Mouse (Mus musculus): ENCODE data around the gene Sfr1. TPM values are rescaled to one million over a fixed set of nuclear protein-coding genes. Genes with fewer than 3 reads are reported as not detected.

Sfr1 gene
- 158 and 173 TPM in 2 replicates for polyA plus RNA-seq (2015; fragmentation: Nextera tagmentation; extraction: Ambion mirVana)

- Histone ChIP-seq H3K4me3 (replicated peaks) (peak within 1 kb of the TSS; percentile 78), H3K27me3 (replicated peaks) (no peaks in the 10 kb centered on the region), H3K9ac (replicated peaks) (peak within 1 kb of the TSS; percentile 74), H3K9me3 (replicated peaks) (no peaks in the 10 kb centered on the region), H3K4me2 (peak within 1 kb of the TSS; percentile 85), H3K36me3 (peaks cover 27% of the 10 kb centered on the region), H3K27ac (replicated peaks) (peak within 1 kb of the TSS; percentile 96), H3K4me1 (peaks cover 17% of the 10 kb centered on the region)
- ATAC-seq (ENCODE audit: low FRiP score) = peak; percentile 97
- WGBS = under 1% methylated on average over 61 of the region's 72 CpGs
Observed at GRCm38 (mm10) chr19:47731071-47731881, at the start of gene Sfr1. TSS of gene Sfr1 (plus strand) at chr19:47731682.

GRCm38 (mm10) chr19:47689592-47689991 is 41.9 kb upstream of the Sfr1 start:
- WGBS = 90% methylated on average over 7 of the region's 7 CpGs
- Histone ChIP-seq H3K9ac (replicated peaks) (no peak overlapping the region), H3K27me3 (replicated peaks) (no peaks in the 10 kb centered on the region), H3K4me3 (replicated peaks) (no peak overlapping the region), H3K27ac (replicated peaks) (no peak overlapping the region), H3K4me2 (no peak overlapping the region), H3K4me1 (0 out of 2 replicates have a peak, but pooled peaks cover 5% of the 10 kb centered on the region), H3K9me3 (replicated peaks) (no peaks in the 10 kb centered on the region), H3K36me3 (no peaks in the 10 kb centered on the region)
- no peak for ATAC-seq (ENCODE audit: low FRiP score)

- H3K4me1 ChIP-seq = no peaks in the 10 kb centered on the region
- no peak for ATAC-seq (ENCODE audit: low FRiP score)
- no peak within 1 kb of the TSS for H3K4me3 ChIP-seq (replicated peaks)
- no peaks in the 10 kb centered on the region for H3K27me3 ChIP-seq (replicated peaks)
- no peak within 1 kb of the TSS for H3K27ac ChIP-seq (replicated peaks)
- H3K4me2 ChIP-seq = no peak within 1 kb of the TSS
- WGBS = 79% methylated on average over 6 of the region's 6 CpGs
- H3K9me3 ChIP-seq (replicated peaks) = no peaks in the 10 kb centered on the region
- no peaks in the 10 kb centered on the region for H3K36me3 ChIP-seq
- no peak within 1 kb of the TSS for H3K9ac ChIP-seq (replicated peaks)
Observed at GRCm38 (mm10) chr19:47691994-47692393, 39.5 kb upstream of the Sfr1 start, which contains the start of gene Col17a1. TSS of gene Col17a1 (minus strand) at chr19:47692094.

GRCm38 (mm10) chr19:47695725-47696124 is 35.8 kb upstream of the Sfr1 start:
- no peaks in the 10 kb centered on the region for H3K36me3 ChIP-seq
- no peak overlapping the region for H3K4me3 ChIP-seq (replicated peaks)
- no peak overlapping the region for H3K4me2 ChIP-seq
- no peaks in the 10 kb centered on the region for H3K4me1 ChIP-seq
- no peaks in the 10 kb centered on the region for H3K9me3 ChIP-seq (replicated peaks)
- ATAC-seq (ENCODE audit: low FRiP score) = no peak
- H3K27me3 ChIP-seq (replicated peaks) = no peaks in the 10 kb centered on the region
- 89% methylated on average over 6 of the region's 6 CpGs for WGBS
- H3K27ac ChIP-seq (replicated peaks) = no peak overlapping the region
- H3K9ac ChIP-seq (replicated peaks) = no peak overlapping the region

- Histone ChIP-seq H3K9ac (replicated peaks) (no peak overlapping the region), H3K4me3 (replicated peaks) (no peak overlapping the region), H3K27me3 (replicated peaks) (no peaks in the 10 kb centered on the region), H3K27ac (replicated peaks) (no peak overlapping the region), H3K36me3 (no peaks in the 10 kb centered on the region), H3K4me1 (no peaks in the 10 kb centered on the region), H3K4me2 (no peak overlapping the region), H3K9me3 (replicated peaks) (no peaks in the 10 kb centered on the region)
- ATAC-seq (ENCODE audit: low FRiP score) = no peak
- 89% methylated on average over 8 of the region's 8 CpGs for WGBS
Observed at GRCm38 (mm10) chr19:47696411-47696810, 35.1 kb upstream of the Sfr1 start.

- no peak overlapping the region for H3K4me3 ChIP-seq (replicated peaks)
- WGBS = 94% methylated on average over 11 of the region's 11 CpGs
Observed at GRCm38 (mm10) chr19:47697067-47697466, 34.4 kb upstream of the Sfr1 start.

GRCm38 (mm10) chr19:47698266-47698665 is 33.2 kb upstream of the Sfr1 start:
- WGBS = 78% methylated on average over 9 of the region's 9 CpGs
- H3K4me1 ChIP-seq = no peaks in the 10 kb centered on the region

More at GRCm38 (mm10) chr19:47697067-47697466, 34.4 kb upstream of the Sfr1 start:
- no peak for ATAC-seq (ENCODE audit: low FRiP score)
- no peaks in the 10 kb centered on the region for H3K27me3 ChIP-seq (replicated peaks)
- H3K9ac ChIP-seq (replicated peaks) = no peak overlapping the region
- no peaks in the 10 kb centered on the region for H3K4me1 ChIP-seq
- no peaks in the 10 kb centered on the region for H3K9me3 ChIP-seq (replicated peaks)
- no peaks in the 10 kb centered on the region for H3K36me3 ChIP-seq
- no peak overlapping the region for H3K27ac ChIP-seq (replicated peaks)
- no peak overlapping the region for H3K4me2 ChIP-seq

GRCm38 (mm10) chr19:47699743-47700142 is 31.7 kb upstream of the Sfr1 start:
- H3K4me1 ChIP-seq = no peaks in the 10 kb centered on the region
- H3K36me3 ChIP-seq = no peaks in the 10 kb centered on the region
- H3K9ac ChIP-seq (replicated peaks) = no peak overlapping the region
- ATAC-seq (ENCODE audit: low FRiP score) = no peak
- no peaks in the 10 kb centered on the region for H3K9me3 ChIP-seq (replicated peaks)
- 39% methylated on average over 9 of the region's 9 CpGs for WGBS
- H3K27me3 ChIP-seq (replicated peaks) = no peaks in the 10 kb centered on the region
- H3K27ac ChIP-seq (replicated peaks) = no peak overlapping the region
- no peak overlapping the region for H3K4me3 ChIP-seq (replicated peaks)
- H3K4me2 ChIP-seq = no peak overlapping the region

More at GRCm38 (mm10) chr19:47698266-47698665, 33.2 kb upstream of the Sfr1 start:
- no peak overlapping the region for H3K27ac ChIP-seq (replicated peaks)
- ATAC-seq (ENCODE audit: low FRiP score) = no peak
- H3K36me3 ChIP-seq = no peaks in the 10 kb centered on the region
- H3K27me3 ChIP-seq (replicated peaks) = no peaks in the 10 kb centered on the region
- no peak overlapping the region for H3K4me3 ChIP-seq (replicated peaks)
- no peaks in the 10 kb centered on the region for H3K9me3 ChIP-seq (replicated peaks)
- H3K9ac ChIP-seq (replicated peaks) = no peak overlapping the region
- H3K4me2 ChIP-seq = no peak overlapping the region

- ATAC-seq (ENCODE audit: low FRiP score) = no peak
Observed at GRCm38 (mm10) chr19:47700509-47700908, 31.0 kb upstream of the Sfr1 start.

GRCm38 (mm10) chr19:47705080-47705771 is 26.3 kb upstream of the Sfr1 start:
- H3K9ac ChIP-seq (replicated peaks) = no peak overlapping the region
- H3K4me1 ChIP-seq = no peaks in the 10 kb centered on the region
- H3K9me3 ChIP-seq (replicated peaks) = no peaks in the 10 kb centered on the region
- no peaks in the 10 kb centered on the region for H3K27me3 ChIP-seq (replicated peaks)
- H3K27ac ChIP-seq (replicated peaks) = no peak overlapping the region
- ATAC-seq (ENCODE audit: low FRiP score) = no peak
- 75% methylated on average over 13 of the region's 13 CpGs for WGBS
- no peaks in the 10 kb centered on the region for H3K36me3 ChIP-seq
- H3K4me2 ChIP-seq = no peak overlapping the region
- no peak overlapping the region for H3K4me3 ChIP-seq (replicated peaks)

More at GRCm38 (mm10) chr19:47700509-47700908, 31.0 kb upstream of the Sfr1 start:
- H3K4me1 ChIP-seq = no peaks in the 10 kb centered on the region
- WGBS = 92% methylated on average over 8 of the region's 8 CpGs
- no peak overlapping the region for H3K27ac ChIP-seq (replicated peaks)
- H3K36me3 ChIP-seq = no peaks in the 10 kb centered on the region
- no peak overlapping the region for H3K4me3 ChIP-seq (replicated peaks)
- H3K27me3 ChIP-seq (replicated peaks) = no peaks in the 10 kb centered on the region
- H3K4me2 ChIP-seq = no peak overlapping the region
- no peaks in the 10 kb centered on the region for H3K9me3 ChIP-seq (replicated peaks)
- H3K9ac ChIP-seq (replicated peaks) = no peak overlapping the region

- ATAC-seq (ENCODE audit: low FRiP score) = no peak
- Histone ChIP-seq H3K36me3 (no peaks in the 10 kb centered on the region), H3K4me3 (replicated peaks) (no peak overlapping the region), H3K27me3 (replicated peaks) (no peaks in the 10 kb centered on the region), H3K4me1 (no peaks in the 10 kb centered on the region), H3K9me3 (replicated peaks) (no peaks in the 10 kb centered on the region), H3K27ac (replicated peaks) (no peak overlapping the region), H3K9ac (replicated peaks) (no peak overlapping the region), H3K4me2 (no peak overlapping the region)
- WGBS = 94% methylated on average over 8 of the region's 8 CpGs
Observed at GRCm38 (mm10) chr19:47705772-47706309, 25.6 kb upstream of the Sfr1 start.

All from neural tube, embryonic 15.5 days (tissue).